Mouse (Mus musculus): ENCODE data around the gene Grhl1. TPM values are rescaled to one million over a fixed set of nuclear protein-coding genes. Genes with fewer than 3 reads are reported as not detected.
"Not testable (repeated sequence)": the region's sequence is repeated elsewhere in the genome, so short reads cannot be mapped to it uniquely, and the experiment has no call there.

The Grhl1 gene
- 0.49 and 0.53 TPM in 2 replicates for polyA plus RNA-seq (2016; fragmentation: Nextera tagmentation; extraction: Ambion mirVana)

DNA sequence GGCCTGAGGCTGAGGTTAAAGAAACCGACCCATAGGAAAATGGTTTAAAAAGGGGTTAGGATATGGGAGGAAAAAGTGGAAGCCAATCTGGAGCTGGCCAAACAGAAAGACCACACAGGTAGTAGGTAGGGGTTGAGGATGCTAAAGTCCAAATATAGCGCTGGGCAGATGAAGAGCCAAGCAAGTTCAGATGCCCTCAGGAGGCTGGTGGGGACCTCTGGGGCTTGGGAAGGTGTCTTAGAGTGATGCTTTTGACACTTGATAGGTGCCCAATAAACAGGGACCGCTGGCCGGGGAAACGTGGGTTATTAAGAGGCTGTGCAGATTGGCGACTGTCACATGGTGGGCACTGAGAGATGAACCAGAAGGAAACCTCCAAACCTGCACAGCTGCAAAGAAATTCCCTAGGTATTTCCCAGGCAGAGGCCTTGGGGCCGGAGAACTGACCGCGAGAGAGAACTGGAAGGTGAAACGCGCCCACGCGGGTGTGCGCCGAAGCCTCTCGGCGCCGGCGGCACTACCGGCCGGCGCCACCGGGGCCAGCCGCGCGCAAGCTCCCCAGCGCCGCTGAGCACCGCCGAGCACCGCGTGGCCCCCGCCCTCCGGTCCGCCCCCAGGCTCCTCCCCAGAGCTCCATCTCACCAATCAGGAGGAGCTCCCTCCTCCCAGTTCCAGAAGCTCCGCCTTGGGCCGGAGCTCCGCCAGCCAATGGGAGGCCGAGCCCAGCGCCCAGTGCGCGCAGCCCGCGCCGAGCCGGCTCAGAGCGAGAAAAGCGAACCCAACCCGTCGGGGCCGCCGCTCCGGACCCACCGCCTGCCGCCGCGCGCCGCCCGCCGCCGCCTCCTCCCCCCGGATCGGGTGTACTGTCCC is at the start of gene Grhl1:
Grhl1 (plus strand) TSS at position 761 of the 870 bp plus-strand sequence.
- Histone ChIP-seq H3K9me3 (replicated peaks) (no peaks in the 10 kb centered on the region), H3K27me3 (ENCODE audit: low read depth, poor library complexity, severe bottlenecking) (peaks cover 52% of the 10 kb centered on the region), H3K4me3 (peak within 1 kb of the TSS; percentile 72), H3K27ac (replicated peaks) (peak within 1 kb of the TSS; percentile 77), H3K4me1 (peaks cover 14% of the 10 kb centered on the region), H3K36me3 (no peaks in the 10 kb centered on the region)
- peak; percentile 93 for DNase-seq (ENCODE audit: low spot score)
- 2% methylated on average over 58 of the region's 64 CpGs for WGBS

DNA sequence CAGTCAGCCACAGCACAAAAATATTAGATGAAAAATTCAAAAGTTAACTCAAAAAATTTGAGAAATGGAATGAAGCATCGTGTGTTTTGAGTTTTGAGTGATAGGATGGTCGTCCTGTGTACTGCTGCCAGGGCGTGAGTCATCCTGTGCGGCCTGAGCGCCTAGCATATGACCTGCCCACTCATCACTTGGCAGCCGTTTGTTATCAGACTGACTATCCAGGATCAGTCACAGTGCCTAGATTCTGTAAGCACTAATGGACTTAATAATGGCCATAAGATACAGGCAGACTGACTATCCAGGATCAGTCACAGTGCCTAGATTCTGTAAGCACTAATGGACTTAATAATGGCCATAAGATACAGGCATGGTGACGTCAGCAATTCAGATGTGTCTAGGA is 47.0 kb upstream of the Grhl1 start:
- H3K9me3 ChIP-seq (replicated peaks); DNase-seq (ENCODE audit: low spot score): not testable (repeated sequence)
- WGBS = 95% methylated on average over 7 of the region's 7 CpGs

DNA sequence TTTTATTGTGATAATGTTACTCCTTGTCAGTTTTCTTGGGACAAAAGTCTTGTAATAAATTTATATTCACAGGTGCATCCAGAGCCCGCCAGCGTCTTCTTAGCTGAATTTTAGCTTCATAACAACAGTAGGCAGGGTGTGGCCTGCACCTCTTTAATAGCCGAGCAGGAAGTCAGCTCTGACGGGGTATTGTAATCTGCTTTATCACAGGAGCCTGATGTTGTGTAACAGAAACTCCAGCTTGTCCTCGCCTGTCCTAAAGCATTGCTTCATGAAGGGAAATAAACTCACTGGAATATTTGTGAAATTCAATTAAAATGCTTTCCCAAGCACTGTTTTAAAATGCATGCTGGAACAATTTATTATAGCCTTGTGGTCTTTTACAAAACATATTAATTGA is 35.7 kb upstream of the Grhl1 start:
- Histone ChIP-seq H3K27ac (replicated peaks) (no peak overlapping the region), H3K9me3 (replicated peaks) (no peaks in the 10 kb centered on the region), H3K36me3 (peaks cover 12% of the 10 kb centered on the region; the same call in 1 of the 2 replicates), H3K27me3 (ENCODE audit: low read depth, poor library complexity, severe bottlenecking) (no peaks in the 10 kb centered on the region), H3K4me3 (no peak overlapping the region), H3K4me1 (peaks cover 7% of the 10 kb centered on the region; the same call in 1 of the 2 replicates)
- DNase-seq (ENCODE audit: low spot score) = no peak
- WGBS = 77% methylated on average over 5 of the region's 5 CpGs

More for the DNA sequence above, 47.0 kb upstream of the Grhl1 start:
- not testable (repeated sequence) for H3K27ac ChIP-seq (replicated peaks); H3K4me3 ChIP-seq; H3K4me1 ChIP-seq; H3K27me3 ChIP-seq (ENCODE audit: low read depth, poor library complexity, severe bottlenecking)
- peaks cover 17% of the 10 kb centered on the region; the same call in 1 of the 2 replicates for H3K36me3 ChIP-seq

DNA sequence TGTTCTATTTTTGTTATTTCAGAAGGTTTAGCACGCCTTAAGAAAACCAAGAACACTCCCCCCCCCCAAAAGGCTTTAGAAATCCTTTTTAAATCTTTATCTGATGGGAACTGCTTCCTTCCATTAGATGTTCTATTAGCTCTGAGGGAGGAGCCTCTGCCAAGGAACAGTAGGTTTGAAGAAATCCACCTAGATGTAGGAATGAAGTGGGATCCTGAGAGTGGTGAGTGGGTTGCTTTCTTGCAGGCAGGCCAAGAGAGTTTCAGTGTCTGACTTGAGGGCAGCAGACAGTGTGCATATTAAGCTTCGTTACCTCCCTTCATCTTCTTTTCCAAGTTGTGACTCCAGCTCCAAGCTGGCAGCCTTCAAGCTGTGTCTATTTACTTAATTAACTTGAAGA is 34.9 kb upstream of the Grhl1 start:
- Histone ChIP-seq H3K4me1 (peaks cover 7% of the 10 kb centered on the region; the same call in 1 of the 2 replicates), H3K36me3 (0 out of 2 replicates have a peak, but pooled peaks cover 7% of the 10 kb centered on the region), H3K4me3 (no peak overlapping the region), H3K27me3 (ENCODE audit: low read depth, poor library complexity, severe bottlenecking) (no peaks in the 10 kb centered on the region), H3K27ac (replicated peaks) (no peak overlapping the region), H3K9me3 (replicated peaks) (no peaks in the 10 kb centered on the region)
- DNase-seq (ENCODE audit: low spot score) = no peak
- WGBS = 70% methylated on average over 2 of the region's 2 CpGs

DNA sequence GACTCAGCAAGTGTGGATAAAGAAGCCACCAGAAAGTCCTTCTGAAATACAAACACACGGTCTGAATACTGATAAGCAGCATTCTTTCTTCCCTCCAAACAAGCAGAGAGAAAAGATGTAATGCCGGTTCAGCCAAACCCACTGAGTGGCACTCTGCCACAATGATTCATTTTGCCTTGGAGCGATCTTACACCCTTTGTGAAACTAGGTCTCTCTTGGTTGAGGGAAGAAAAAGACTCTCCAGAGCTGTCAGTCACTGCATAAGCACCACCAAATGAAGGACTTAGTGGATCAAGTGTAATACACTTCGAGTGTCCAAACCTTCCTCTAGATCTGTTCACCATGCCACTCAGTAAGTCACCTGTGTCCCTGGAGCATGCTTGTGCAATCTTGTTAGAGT is 34.1 kb upstream of the Grhl1 start:
- no peak overlapping the region for H3K27ac ChIP-seq (replicated peaks)
- 91% methylated on average over 4 of the region's 4 CpGs for WGBS
- H3K4me1 ChIP-seq = peaks cover 7% of the 10 kb centered on the region; the same call in 1 of the 2 replicates
- 0 out of 2 replicates have a peak, but pooled peaks cover 4% of the 10 kb centered on the region for H3K36me3 ChIP-seq
- no peaks in the 10 kb centered on the region for H3K9me3 ChIP-seq (replicated peaks)
- no peaks in the 10 kb centered on the region for H3K27me3 ChIP-seq (ENCODE audit: low read depth, poor library complexity, severe bottlenecking)
- no peak for DNase-seq (ENCODE audit: low spot score)
- no peak overlapping the region for H3K4me3 ChIP-seq

DNA sequence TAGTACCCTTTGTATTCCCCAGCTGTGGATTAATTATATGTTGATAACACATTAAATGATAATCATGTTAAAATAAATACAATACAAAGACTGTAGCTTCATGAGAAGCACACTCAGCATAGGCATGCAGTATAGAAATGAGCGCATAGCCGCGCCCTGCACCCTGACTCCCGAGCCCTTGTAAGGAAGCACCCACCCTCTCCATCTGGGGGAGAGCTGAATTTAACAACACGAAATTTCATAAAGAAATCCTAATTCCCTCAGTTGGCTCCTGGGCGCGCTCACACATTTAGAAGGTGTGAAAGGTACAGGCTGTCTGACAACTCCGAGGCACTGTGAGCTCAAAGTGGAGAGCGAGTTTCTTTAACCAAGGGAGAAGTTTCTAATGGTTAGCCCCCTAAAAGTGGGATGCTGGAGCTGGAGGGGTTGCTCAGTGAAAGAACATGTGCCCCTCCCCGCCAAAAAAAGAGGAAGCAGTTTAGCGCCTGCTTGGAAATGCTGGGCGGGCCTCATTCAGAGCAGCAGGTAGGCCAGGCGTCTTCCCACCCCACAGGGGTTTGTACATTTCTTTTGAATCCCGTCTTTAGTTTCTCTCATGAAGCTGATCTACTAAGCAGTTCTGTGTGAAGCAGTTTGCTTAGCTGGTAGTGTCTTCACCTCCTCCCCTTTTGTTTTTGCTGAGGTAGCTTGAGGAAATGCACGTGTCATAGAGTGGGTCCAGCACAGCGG is 30.5 kb upstream of the Grhl1 start:
- no peak overlapping the region for H3K27ac ChIP-seq (replicated peaks)
- H3K4me1 ChIP-seq = peaks cover 7% of the 10 kb centered on the region; the same call in 1 of the 2 replicates
- no peaks in the 10 kb centered on the region for H3K27me3 ChIP-seq (ENCODE audit: low read depth, poor library complexity, severe bottlenecking)
- DNase-seq (ENCODE audit: low spot score) = no peak
- H3K9me3 ChIP-seq (replicated peaks) = no peaks in the 10 kb centered on the region
- H3K4me3 ChIP-seq = no peak overlapping the region
- 85% methylated on average over 16 of the region's 16 CpGs for WGBS
- H3K36me3 ChIP-seq = peaks cover 10% of the 10 kb centered on the region

DNA sequence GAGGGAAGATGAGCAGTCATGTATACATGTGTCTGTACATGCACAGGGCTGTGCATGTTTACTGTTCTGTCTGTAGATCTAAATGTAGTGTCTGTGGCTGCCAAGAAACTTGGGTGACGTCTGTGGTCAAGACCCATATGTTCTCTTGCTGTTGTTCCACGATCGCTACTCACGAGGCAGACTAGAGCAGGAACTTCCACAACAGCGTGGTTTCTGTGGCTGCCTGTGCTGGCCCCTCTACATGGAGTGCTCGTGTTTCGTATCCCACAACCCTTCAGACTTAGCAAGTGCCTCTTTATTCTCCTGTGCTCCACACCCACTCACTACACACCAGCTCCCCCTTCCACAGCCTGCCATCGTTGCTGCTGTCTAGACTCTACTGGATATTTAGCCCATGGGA is 24.4 kb upstream of the Grhl1 start:
- H3K4me1 ChIP-seq = no peaks in the 10 kb centered on the region

DNA sequence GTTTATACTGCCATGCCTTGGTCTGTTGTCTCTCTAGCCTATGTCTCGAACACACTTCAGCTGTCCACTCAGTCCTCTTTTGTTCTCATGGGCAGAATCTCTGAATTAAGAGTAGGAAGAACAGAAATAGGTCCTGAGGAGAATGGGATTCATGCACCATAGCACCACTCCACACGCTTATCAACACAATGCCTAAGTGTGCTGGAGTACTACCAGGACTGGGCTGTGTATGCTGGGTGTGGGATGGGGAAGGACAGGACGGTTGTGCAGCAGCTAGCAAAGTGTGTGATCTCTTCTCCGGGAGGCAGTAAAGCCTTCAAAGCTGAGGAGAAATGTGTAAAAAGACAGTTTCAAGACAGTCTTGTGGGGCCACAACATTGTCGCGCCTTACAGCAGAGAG is 23.2 kb upstream of the Grhl1 start:
- no peak for DNase-seq (ENCODE audit: low spot score)
- Histone ChIP-seq H3K36me3 (peaks cover 33% of the 10 kb centered on the region), H3K4me3 (no peak overlapping the region), H3K4me1 (no peaks in the 10 kb centered on the region), H3K9me3 (replicated peaks) (no peaks in the 10 kb centered on the region), H3K27ac (replicated peaks) (no peak overlapping the region), H3K27me3 (ENCODE audit: low read depth, poor library complexity, severe bottlenecking) (no peaks in the 10 kb centered on the region)
- 86% methylated on average over 6 of the region's 6 CpGs for WGBS

More for the DNA sequence above, 24.4 kb upstream of the Grhl1 start:
- no peak overlapping the region for H3K4me3 ChIP-seq
- H3K9me3 ChIP-seq (replicated peaks) = no peaks in the 10 kb centered on the region
- H3K36me3 ChIP-seq = peaks cover 33% of the 10 kb centered on the region
- no peak overlapping the region for H3K27ac ChIP-seq (replicated peaks)
- 92% methylated on average over 8 of the region's 8 CpGs for WGBS
- no peaks in the 10 kb centered on the region for H3K27me3 ChIP-seq (ENCODE audit: low read depth, poor library complexity, severe bottlenecking)
- no peak for DNase-seq (ENCODE audit: low spot score)

DNA sequence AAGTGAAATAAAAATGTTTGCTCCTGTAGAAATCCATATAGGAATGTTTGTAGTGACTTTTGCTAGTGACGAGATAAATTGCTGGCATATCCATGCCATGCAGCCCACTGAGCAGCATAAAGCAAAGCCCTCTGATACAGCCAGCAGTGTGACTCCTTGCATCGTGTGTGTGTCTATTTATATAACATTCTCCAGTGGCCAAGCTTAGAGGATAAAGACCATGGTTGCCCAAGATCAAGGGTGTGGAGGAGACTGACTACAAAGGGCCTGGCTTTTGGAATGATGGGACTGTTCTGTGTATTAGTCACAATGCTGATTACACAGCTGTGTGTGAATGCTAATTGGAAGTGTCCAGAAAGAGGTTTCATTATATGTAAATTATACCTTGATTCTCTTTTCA is 19.6 kb upstream of the Grhl1 start:
- Histone ChIP-seq H3K4me1 (no peaks in the 10 kb centered on the region), H3K4me3 (no peak overlapping the region), H3K36me3 (peaks cover 28% of the 10 kb centered on the region), H3K27ac (replicated peaks) (no peak overlapping the region), H3K9me3 (replicated peaks) (no peaks in the 10 kb centered on the region), H3K27me3 (ENCODE audit: low read depth, poor library complexity, severe bottlenecking) (no peaks in the 10 kb centered on the region)
- no peak for DNase-seq (ENCODE audit: low spot score)
- 77% methylated on average over 2 of the region's 2 CpGs for WGBS

DNA sequence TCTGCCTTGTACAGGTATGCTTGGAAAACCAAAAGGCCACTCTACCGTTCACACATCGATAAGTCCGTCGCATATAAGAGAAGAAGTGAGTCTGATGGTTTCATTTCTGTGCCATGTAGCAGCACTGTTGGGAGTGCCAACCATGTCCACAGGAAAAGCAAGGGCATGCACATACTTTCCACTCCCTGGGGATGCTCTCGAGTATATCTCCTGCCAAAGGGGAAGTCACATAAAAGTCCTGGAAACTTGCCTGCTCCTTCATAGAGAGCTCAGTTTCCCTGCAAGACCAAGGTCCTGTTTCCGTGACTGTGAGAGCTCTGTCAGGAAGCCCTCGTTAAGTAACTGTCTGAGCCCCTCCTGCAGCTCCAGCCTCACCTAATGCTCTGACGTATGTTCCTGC is 16.1 kb upstream of the Grhl1 start:
- Histone ChIP-seq H3K4me3 (no peak overlapping the region), H3K9me3 (replicated peaks) (no peaks in the 10 kb centered on the region), H3K27ac (replicated peaks) (no peak overlapping the region), H3K27me3 (ENCODE audit: low read depth, poor library complexity, severe bottlenecking) (no peaks in the 10 kb centered on the region), H3K36me3 (peaks cover 13% of the 10 kb centered on the region), H3K4me1 (no peaks in the 10 kb centered on the region)
- no peak for DNase-seq (ENCODE audit: low spot score)
- 85% methylated on average over 8 of the region's 8 CpGs for WGBS

DNA sequence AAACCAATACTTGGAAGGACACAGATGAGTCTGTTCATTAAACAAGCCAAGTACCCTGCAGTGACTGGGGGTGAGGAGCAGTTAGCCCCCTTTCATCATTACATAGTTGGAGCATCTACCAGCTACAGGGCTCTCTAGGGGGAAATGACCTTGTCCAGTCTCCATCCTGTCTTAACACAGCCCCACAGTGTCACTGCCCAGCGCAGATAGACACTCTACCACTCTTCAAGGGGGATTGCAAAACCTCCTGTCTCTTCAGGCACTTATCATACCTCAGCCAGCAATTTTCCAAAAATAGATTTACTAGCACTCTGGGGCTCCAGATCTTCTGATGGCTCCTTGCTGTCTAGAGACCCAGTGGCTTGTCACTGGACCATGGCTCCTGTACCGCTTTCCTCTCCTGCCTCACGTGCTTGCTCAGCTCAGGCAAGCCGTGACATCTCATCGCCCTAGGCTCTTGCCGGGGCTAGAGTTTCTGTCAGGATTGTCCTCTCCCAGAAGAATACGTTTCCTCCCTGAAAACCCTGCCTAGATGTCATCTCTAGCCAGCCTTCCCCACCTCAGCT is 8.6 kb upstream of the Grhl1 start:
- H3K27me3 ChIP-seq (ENCODE audit: low read depth, poor library complexity, severe bottlenecking) = no peaks in the 10 kb centered on the region
- H3K27ac ChIP-seq (replicated peaks) = no peak overlapping the region
- no peak overlapping the region for H3K4me3 ChIP-seq
- DNase-seq (ENCODE audit: low spot score) = no peak
- H3K36me3 ChIP-seq = 0 out of 2 replicates have a peak, but pooled peaks cover 3% of the 10 kb centered on the region
- no peaks in the 10 kb centered on the region for H3K4me1 ChIP-seq
- H3K9me3 ChIP-seq (replicated peaks) = no peaks in the 10 kb centered on the region
- WGBS = 87% methylated on average over 7 of the region's 7 CpGs

DNA sequence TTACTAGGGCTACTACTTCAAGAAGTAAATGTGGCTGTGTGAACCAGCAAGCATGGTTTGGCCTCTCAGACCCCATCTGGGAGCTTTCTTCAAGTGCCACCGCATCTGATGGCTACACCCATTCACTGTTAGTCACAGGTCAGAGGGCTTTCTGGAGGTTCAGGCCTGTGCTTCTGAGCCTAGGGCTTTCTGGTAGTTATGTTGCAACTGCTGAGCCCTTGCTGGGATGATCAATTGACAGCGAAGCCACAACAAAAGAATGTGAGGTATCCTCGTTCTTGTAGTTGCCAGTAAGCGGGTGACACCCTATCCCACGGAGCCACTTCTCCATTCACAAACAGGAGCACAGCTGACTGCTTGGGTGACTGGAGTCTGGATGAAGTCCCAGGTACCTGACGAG is 6.8 kb upstream of the Grhl1 start:
- Histone ChIP-seq H3K36me3 (no peaks in the 10 kb centered on the region), H3K9me3 (replicated peaks) (no peaks in the 10 kb centered on the region), H3K4me3 (no peak overlapping the region), H3K27ac (replicated peaks) (no peak overlapping the region), H3K4me1 (no peaks in the 10 kb centered on the region), H3K27me3 (ENCODE audit: low read depth, poor library complexity, severe bottlenecking) (peaks cover 5% of the 10 kb centered on the region)
- no peak for DNase-seq (ENCODE audit: low spot score)
- WGBS = 81% methylated on average over 6 of the region's 6 CpGs
